Mouse (Mus musculus) heart, embryonic 12.5 days (tissue): ENCODE measurements around the gene Adamts13. TPM values are rescaled to one million over a fixed set of nuclear protein-coding genes. Genes with fewer than 3 reads are reported as not detected.

ENCODE experiments used
- ATAC-seq: fragments of 200-750 bp; cut with Nextera tagmentation; 2 replicates; pipeline ENCODE4 v1.8.0; 2017; ENCODE audit warnings: moderate TSS enrichment, moderate library complexity; ENCODE audit not compliant: insufficient number of reproducible peaks, low FRiP score
- H3K27ac ChIP-seq: fragments of 300-500 bp; sonication (generic); 2 replicates; pipeline ENCODE4 v1.5.1; 2016; ENCODE audit warnings: mild to moderate bottlenecking, moderate library complexity; ENCODE audit not compliant: poor library complexity, severe bottlenecking
- H3K27me3 ChIP-seq: fragments of 300-500 bp; sonication (generic); replicated peaks from 2 replicates; pipeline ENCODE4 v1.6.1; 2016; ENCODE audit warnings: mild to moderate bottlenecking, moderate library complexity
- H3K36me3 ChIP-seq: fragments of 300-500 bp; sonication (generic); 2 replicates; pipeline ENCODE4 v1.6.1; 2016; ENCODE audit warnings: mild to moderate bottlenecking, moderate library complexity
- H3K4me1 ChIP-seq: fragments of 300-500 bp; sonication (generic); replicated peaks from 2 replicates; pipeline ENCODE4 v1.6.1; 2016; ENCODE audit warnings: mild to moderate bottlenecking
- H3K4me2 ChIP-seq: fragments of 300-500 bp; sonication (generic); 2 replicates; pipeline ENCODE4 v1.6.1; 2016; ENCODE audit warnings: mild to moderate bottlenecking, moderate library complexity
- H3K4me3 ChIP-seq: fragments of 300-500 bp; sonication (generic); 2 replicates; pipeline ENCODE4 v1.5.1; 2016; ENCODE audit warnings: mild to moderate bottlenecking
- H3K9ac ChIP-seq: fragments of 300-500 bp; sonication (generic); 2 replicates; pipeline ENCODE4 v1.6.1; 2016; ENCODE audit warnings: mild to moderate bottlenecking, moderate library complexity
- H3K9me3 ChIP-seq: fragments of 300-500 bp; sonication (generic); replicated peaks from 2 replicates; pipeline ENCODE4 v1.6.1; 2016; ENCODE audit warnings: mild to moderate bottlenecking, moderate library complexity
- WGBS: fragments of 180-500 bp; shearing (Covaris S2); methylation state at CpG from one replicate; pipeline ENCODE4 v1.1.7; 2016; 5-methylcytosine and 5-hydroxymethylcytosine counted together
- polyA plus RNA-seq: library from polyadenylated mRNA; unstranded; fragments of >200 nt; fragmentation: Nextera tagmentation; extraction: Ambion mirVana; gene quantifications from 2 replicates; pipeline ENCODE4 v1.2.1, GENCODE M21; 2016

Gene Adamts13
- polyA plus RNA-seq, 1 experiment from 2014 or later, result not detected

DNA sequence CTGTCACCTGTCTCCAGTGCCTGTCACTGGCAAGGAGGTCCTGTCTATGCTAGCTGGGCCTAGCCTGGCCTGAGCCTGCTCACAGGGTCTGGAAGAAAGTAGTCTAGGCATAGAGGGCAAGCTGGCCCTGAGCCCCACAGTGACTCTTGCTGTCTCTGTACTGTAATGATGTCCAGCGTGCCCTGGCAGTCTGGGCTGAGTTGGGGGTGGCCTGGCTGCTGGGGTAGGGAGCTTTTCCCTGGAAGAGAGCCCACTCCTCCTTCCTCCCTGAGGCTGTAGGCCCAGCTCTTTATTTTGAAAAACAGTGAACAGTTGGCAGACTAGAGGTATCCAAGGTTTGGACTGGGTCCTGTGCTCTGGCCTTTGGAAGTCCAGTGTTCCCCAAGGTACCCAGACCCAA, 47.9 kb downstream of the Adamts13 start:
- H3K27me3 ChIP-seq, result peaks cover 21% of the 10 kb centered on the region; the same call in 1 of the 2 replicates
- H3K9ac ChIP-seq, result no peak overlapping the region
- no peak for ATAC-seq
- 81% methylated on average over 1 of the region's 1 CpGs for WGBS
- no peak overlapping the region for H3K4me2 ChIP-seq
- no peak overlapping the region for H3K4me3 ChIP-seq
- H3K4me1 ChIP-seq, result no peaks in the 10 kb centered on the region
- H3K9me3 ChIP-seq, result no peaks in the 10 kb centered on the region
- H3K27ac ChIP-seq, result no peak overlapping the region
- H3K36me3 ChIP-seq, result peaks cover 44% of the 10 kb centered on the region

DNA sequence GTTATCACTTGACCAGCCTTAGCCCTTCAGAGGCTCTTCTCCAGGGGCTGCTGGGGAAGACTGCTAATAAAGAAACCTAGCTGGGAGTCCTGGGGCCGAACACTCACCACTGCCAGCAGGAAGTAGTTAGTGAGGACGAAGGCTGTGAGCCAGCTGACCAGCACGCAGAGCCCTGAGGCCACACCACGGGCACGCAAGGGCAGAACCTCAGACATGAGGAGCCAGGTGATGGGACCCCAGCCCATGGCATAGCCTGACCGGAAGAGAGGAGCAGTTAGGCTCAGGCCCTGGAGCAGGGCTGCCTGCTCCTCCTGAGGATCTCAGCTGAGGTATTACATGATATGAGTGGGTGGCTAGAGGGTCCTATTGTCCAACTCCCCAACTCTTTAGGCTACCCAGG, 49.4 kb downstream of the Adamts13 start:
- Histone ChIP-seq H3K9ac (no peak overlapping the region), H3K27me3 (peaks cover 36% of the 10 kb centered on the region), H3K27ac (no peak overlapping the region), H3K4me3 (no peak overlapping the region), H3K36me3 (peaks cover 31% of the 10 kb centered on the region), H3K4me2 (no peak overlapping the region), H3K4me1 (peaks cover 1% of the 10 kb centered on the region; the same call in 1 of the 2 replicates), H3K9me3 (no peaks in the 10 kb centered on the region)
- no peak for ATAC-seq
- WGBS, result 72% methylated on average over 6 of the region's 6 CpGs

DNA sequence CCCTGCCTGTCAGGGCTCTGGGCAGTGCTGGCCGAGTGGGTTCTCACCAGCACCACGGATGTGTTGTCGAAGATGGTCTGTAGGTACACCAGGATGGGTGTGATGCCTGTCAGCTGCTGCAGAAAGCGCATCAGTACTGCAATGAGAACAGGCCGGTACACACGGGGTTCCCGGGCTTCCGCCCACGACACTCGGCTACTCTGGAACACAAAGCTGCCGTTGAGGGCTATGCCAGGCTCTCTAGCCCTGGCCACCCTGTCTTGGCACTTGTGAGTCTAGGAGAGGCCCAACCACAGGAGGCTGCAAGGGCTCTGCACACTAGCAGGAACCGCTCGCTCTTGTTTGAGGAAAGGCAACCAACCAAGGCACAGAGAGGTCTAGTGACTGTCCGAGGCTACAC, 50.9 kb downstream of the Adamts13 start:
- no peak overlapping the region for H3K4me3 ChIP-seq
- no peak overlapping the region for H3K9ac ChIP-seq
- ATAC-seq, result no peak
- H3K27ac ChIP-seq, result no peak overlapping the region
- H3K36me3 ChIP-seq, result peaks cover 17% of the 10 kb centered on the region
- 83% methylated on average over 14 of the region's 14 CpGs for WGBS
- peaks cover 42% of the 10 kb centered on the region for H3K27me3 ChIP-seq
- H3K4me1 ChIP-seq, result peaks cover 9% of the 10 kb centered on the region; the same call in 1 of the 2 replicates
- H3K9me3 ChIP-seq, result no peaks in the 10 kb centered on the region
- no peak overlapping the region for H3K4me2 ChIP-seq

DNA sequence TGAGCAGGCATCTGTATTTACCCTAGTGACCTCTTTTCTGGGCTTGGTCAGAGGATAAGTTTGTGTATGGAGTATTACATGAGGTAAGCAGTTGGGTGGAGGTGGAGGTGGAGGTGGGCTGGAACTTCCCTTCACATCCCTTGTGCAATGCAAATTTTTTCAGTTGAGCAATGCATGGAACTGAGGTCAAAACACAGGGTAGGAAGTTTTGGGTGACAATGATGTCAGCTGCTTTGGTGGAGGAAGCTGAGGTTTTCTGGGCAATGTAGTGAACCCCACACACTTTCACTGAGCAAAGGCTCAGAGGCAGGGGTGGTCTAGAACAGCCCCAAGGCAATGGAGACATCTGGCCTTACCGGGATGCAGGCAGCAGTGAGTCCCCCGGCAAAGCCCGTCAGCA, 52.3 kb downstream of the Adamts13 start:
- H3K36me3 ChIP-seq, result peaks cover 3% of the 10 kb centered on the region; the same call in 1 of the 2 replicates
- H3K9me3 ChIP-seq, result no peaks in the 10 kb centered on the region
- ATAC-seq, result no peak
- H3K4me3 ChIP-seq, result no peak overlapping the region
- H3K27ac ChIP-seq, result no peak overlapping the region
- H3K4me1 ChIP-seq, result peaks cover 9% of the 10 kb centered on the region; the same call in 1 of the 2 replicates
- whole genome bisulfite sequencing, result 84% methylated on average over 3 of the region's 3 CpGs
- H3K9ac ChIP-seq, result no peak overlapping the region
- H3K27me3 ChIP-seq, result peaks cover 51% of the 10 kb centered on the region
- no peak overlapping the region for H3K4me2 ChIP-seq

DNA sequence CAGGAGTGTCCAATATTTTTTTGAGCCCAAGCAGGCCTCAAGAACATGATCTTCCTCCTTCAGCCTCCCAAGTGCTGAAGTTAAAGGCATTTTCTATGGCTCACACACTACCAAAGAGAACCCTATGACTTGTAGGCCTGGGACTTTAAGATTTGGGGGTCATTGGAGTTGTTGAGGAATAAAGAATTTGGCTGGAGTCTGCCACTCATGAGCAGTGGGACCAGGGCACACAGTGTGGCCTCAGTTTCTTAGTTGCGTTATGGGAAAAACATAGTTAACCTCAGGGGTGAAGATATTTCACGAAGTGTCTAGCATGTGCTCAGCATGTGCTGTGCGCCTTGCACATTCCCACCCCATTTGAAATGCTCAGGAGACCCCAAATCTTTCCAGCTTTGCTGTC, 53.1 kb downstream of the Adamts13 start:
- Histone ChIP-seq H3K27me3 (peaks cover 53% of the 10 kb centered on the region), H3K4me3 (no peak overlapping the region), H3K4me2 (no peak overlapping the region), H3K9me3 (no peaks in the 10 kb centered on the region), H3K27ac (no peak overlapping the region), H3K9ac (no peak overlapping the region), H3K36me3 (no peaks in the 10 kb centered on the region), H3K4me1 (peaks cover 9% of the 10 kb centered on the region; the same call in 1 of the 2 replicates)
- 85% methylated on average over 3 of the region's 3 CpGs for WGBS
- no peak for ATAC-seq

DNA sequence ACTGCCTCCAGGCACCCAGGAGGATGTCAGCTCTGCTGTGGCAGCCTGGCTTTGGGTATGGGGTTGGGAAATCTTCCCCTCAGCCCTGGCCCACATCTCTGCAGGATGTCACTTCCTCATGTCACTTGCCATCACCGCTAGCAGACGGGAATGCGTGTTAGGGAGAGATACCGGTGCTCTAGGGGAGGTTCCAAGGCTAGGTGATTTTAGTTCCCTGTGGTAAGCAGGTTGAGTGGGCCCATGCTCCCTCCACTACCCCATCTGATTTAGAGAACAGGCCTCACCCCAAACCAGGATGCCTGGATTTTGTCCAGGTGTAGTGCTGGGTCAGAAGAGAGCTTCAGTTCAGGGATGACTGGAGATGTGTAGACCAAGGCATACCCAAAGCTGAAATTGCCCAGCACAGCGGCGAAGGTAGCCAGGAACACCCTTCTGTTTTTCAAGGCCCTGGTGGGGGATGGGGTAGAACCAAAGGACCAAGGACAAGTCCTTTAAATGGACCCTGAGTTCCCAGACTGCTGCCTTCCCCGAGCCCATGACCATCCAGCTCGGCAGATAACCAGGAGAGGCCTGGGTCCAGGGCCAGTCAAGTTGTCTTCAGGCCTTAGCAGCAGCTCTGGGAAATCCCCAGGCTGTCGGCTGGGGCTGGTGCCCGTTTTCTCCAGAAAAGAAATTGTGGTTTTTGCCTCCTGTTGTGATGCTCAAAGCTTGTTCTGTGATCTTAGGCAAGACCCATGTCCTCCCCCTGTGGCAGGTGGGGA, 53.8 kb downstream of the Adamts13 start:
- H3K27ac ChIP-seq, result no peak overlapping the region
- H3K9ac ChIP-seq, result no peak overlapping the region
- ATAC-seq, result no peak
- WGBS, result 58% methylated on average over 10 of the region's 10 CpGs
- H3K4me2 ChIP-seq, result no peak overlapping the region
- no peaks in the 10 kb centered on the region for H3K9me3 ChIP-seq
- no peak overlapping the region for H3K4me3 ChIP-seq
- no peaks in the 10 kb centered on the region for H3K36me3 ChIP-seq
- H3K4me1 ChIP-seq, result peaks cover 9% of the 10 kb centered on the region; the same call in 1 of the 2 replicates
- peaks cover 53% of the 10 kb centered on the region for H3K27me3 ChIP-seq

DNA sequence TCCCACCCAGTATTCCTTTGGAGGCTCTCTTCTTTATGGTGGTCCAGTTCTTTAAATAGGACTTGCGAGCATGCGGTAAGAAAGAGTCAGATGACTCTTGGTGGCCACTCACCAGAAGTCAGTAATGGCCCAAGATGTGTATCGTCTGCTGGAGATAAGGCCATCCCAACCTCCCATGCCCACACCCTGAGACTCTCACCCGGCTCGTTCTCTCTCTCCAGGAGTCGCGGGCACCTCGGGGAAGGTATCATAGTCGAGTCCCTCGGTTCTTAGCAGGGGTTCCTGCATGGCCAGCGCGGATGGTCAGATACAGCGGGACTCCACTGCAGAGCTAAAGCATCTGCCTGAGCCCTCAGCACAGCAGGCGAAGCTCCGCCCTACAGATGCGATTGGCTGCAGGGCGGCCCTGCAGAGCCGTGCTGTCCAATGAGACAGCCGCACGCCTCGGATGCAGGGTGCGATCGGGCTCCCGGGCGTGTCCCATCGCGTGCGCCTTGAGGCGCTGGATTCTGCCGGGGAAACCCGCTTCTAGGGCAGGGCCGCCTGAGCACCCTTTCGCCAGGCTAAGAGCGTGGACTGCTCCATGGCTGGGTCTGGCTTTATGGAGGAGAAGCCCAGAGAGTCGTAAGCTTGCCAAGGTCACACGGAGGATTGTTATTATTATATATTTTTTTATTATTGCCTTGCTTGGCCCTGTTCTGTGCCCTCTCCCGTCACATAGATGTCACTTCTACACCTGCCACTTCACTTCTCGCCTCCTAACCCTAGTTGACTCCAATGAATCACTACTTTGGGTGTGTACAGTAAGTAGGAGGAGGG, 54.6 kb downstream of the Adamts13 start, which contains the start of gene Slc2a6:
Slc2a6 (minus strand) TSS at position 381 of the 819 bp plus-strand sequence.
- peaks cover 53% of the 10 kb centered on the region for H3K27me3 ChIP-seq
- H3K36me3 ChIP-seq, result no peaks in the 10 kb centered on the region
- ATAC-seq, result peak; percentile 91
- no peak within 1 kb of the TSS for H3K27ac ChIP-seq
- H3K4me1 ChIP-seq, result peaks cover 9% of the 10 kb centered on the region; the same call in 1 of the 2 replicates
- 4% methylated on average over 38 of the region's 38 CpGs for WGBS
- H3K4me3 ChIP-seq, result peak within 1 kb of the TSS; percentile 28
- H3K9ac ChIP-seq, result peak within 1 kb of the TSS; percentile 4; the same call in 1 of the 2 replicates
- no peaks in the 10 kb centered on the region for H3K9me3 ChIP-seq
- peak within 1 kb of the TSS; percentile 65 for H3K4me2 ChIP-seq

DNA sequence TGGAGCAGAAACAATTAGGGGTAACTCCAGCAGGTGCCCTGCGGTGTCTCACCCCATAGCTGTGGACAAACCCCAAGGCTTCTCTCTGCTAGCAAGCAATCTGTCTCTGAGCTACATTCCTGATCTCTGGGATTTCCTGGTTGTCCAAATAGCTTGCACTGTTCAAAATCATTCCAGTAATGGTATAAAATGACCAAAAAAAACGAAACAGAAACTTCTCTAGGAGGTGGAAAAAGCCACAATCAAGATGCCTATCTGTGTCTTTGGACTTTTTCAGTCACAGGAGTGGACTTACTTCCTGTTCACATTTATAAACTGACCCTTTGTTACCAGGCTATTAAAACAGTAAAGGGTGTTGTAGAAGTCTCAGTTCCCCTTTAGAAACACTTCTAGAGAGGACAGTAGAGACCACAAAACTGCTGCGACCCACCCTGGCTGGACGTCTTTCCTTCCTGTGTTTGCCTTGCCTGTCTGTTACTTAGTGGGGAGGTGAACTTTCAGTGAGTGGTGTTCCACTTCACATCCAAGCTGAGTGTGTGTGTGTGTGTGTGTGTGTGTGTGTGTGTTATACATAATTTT, 55.3 kb downstream of the Adamts13 start:
- Histone ChIP-seq H3K4me3 (0 out of 2 replicates have a peak overlapping the region, but pooled peaks have one; percentile 28), H3K36me3 (no peaks in the 10 kb centered on the region), H3K27me3 (peaks cover 53% of the 10 kb centered on the region), H3K9ac (0 out of 2 replicates have a peak overlapping the region, but pooled peaks have one; percentile 4), H3K27ac (no peak overlapping the region), H3K4me2 (peak overlapping the region; percentile 65), H3K9me3 (no peaks in the 10 kb centered on the region), H3K4me1 (peaks cover 9% of the 10 kb centered on the region; the same call in 1 of the 2 replicates)
- 52% methylated on average over 4 of the region's 4 CpGs for WGBS
- no peak for ATAC-seq

DNA sequence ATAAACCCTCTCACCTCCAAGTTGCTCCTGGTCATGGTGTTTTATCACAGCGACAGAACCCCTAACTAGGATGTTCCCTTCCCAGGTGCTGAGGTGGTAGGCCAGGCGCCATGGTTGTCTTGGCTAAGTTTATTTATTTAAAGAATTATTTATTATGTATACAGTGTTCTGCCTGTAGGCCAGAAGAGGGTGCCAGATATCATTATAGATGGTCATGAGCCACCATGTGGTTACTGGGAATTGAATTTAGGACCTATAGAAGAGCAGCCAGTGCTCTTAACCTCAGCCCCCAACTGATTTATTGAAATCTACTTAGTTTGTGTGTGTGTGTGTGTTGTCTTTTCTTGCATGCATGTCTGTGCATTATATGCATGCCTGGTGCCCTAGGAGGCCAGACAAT, 59.1 kb downstream of the Adamts13 start:
- Histone ChIP-seq H3K4me2 (no peak overlapping the region), H3K9me3 (no peaks in the 10 kb centered on the region), H3K4me1 (peaks cover 9% of the 10 kb centered on the region; the same call in 1 of the 2 replicates), H3K9ac (no peak overlapping the region), H3K27me3 (peaks cover 22% of the 10 kb centered on the region), H3K36me3 (no peaks in the 10 kb centered on the region), H3K4me3 (no peak overlapping the region), H3K27ac (no peak overlapping the region)
- no peak for ATAC-seq
- WGBS, result 67% methylated on average over 2 of the region's 2 CpGs

DNA sequence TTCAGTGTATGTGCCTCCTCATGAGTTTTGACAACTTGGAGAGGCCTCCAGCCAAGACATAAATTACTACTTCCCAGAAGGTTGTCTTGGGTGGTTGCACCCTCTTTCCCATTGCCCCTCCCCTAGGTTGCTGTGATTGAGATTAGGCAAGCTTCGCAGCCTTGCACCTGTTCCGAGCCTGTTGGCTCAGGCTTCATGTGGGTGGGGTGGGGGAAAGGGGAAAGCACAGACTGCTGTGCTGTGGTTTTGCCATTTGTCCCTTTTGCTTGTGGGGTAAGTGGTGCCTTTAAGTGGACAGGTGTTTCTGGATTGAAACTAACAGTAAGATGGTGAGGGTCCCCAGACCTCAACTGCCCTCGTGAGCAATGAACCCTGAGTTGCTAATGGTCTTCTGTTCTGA, 62.8 kb downstream of the Adamts13 start:
- H3K36me3 ChIP-seq, result no peaks in the 10 kb centered on the region
- WGBS, result 64% methylated on average over 3 of the region's 3 CpGs
- ATAC-seq, result no peak

More for the DNA sequence above, 62.8 kb downstream of the Adamts13 start:
- Histone ChIP-seq H3K4me3 (no peak overlapping the region), H3K9ac (no peak overlapping the region), H3K4me2 (no peak overlapping the region), H3K27ac (no peak overlapping the region), H3K27me3 (0 out of 2 replicates have a peak, but pooled peaks cover 22% of the 10 kb centered on the region), H3K9me3 (no peaks in the 10 kb centered on the region), H3K4me1 (peaks cover 3% of the 10 kb centered on the region; the same call in 1 of the 2 replicates)
